Mouse (Mus musculus): ENCODE measurements around the gene Olfr796. TPM values are rescaled to one million over a fixed set of nuclear protein-coding genes. Genes with fewer than 3 reads are reported as not detected.

Gene Olfr796
- not detected for polyA plus RNA-seq (2015; fragmentation: Illumina TruSeq; extraction: RNeasy Lipid Tissue Mini Kit (QIAGEN cat#74804); ENCODE audit: insufficient read depth, low replicate concordance)

DNA sequence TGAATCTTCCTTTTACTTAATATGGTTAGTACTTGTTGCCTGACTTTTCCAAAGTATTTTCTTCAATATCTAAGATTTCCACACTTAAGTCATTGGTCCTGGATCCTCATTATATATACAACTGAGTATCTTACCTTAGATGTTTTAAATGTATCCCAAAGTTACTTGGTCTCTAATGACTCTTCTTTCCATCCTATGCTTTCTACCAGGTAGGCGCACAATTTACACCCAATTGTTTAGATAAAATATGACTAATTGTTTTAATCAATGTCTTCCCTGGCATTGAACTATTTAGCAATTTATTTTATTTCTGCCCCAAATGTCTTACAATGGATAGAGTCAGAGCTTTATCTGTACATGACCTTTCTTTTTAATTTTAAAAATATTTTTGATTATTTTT, at the start of gene Olfr796:
Gene Olfr796, minus strand, starts transcription at position 101 of the 400 bp plus-strand sequence.

DNA sequence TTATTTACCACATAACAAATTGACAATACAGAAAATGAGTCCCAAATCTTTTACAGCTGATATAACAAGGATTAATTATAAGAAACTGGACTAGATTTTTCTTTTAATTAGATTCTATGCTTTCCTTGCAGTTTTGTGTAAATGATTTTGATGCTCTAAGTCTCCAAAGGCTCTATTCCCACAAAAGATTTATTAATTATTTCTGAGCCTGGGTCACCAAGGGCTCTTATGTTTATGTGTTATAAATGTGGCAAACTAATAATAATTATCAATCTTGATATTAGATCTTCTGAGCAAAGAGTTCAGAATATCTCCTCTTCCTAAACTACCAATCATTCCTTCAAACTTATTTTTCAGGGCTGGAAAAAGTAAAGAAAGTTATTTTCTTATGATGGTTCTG, 45.0 kb upstream of the Olfr796 start, which contains the start of gene Olfr800:
Gene Olfr800, plus strand, starts transcription at position 301 of the 400 bp plus-strand sequence.

DNA sequence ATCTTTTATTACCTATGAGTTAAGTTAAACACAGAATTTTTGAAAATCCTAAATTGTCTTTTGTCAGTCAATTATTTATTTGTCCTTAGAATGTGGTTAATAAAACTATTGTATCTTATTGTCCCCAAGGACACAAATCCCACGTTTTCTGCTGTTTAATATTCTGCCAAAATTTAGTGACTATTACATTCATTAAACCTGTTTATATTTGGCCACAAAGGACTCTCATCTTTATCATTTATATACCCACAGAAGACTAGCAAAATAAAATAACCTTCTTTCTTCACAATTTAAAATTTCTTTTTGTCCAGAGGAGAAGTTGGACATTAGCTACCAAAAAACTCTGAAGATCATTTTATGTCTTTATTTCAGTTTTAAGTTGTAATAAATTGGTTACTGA, 24.8 kb upstream of the Olfr796 start, which contains the start of gene Olfr799:
Gene Olfr799, plus strand, starts transcription at position 301 of the 400 bp plus-strand sequence.

DNA sequence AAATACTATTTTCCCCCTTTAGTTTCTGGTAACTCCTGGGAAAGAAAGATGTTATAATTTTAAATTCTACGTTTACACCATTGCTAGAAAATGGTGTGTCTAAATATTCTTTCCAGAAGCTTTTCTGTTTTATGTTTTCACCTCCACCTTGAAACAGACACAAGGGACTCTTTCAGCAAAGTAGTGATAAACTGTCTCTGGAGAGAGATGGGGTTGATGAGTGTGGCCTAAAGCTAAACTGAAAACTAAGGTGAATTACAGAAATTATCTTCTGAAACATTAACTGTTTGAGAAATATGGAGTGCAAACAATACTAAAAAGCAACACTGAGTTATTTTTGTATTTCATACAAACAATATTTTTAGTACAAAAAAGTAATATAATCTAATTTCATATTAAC, 15.5 kb upstream of the Olfr796 start, which contains the start of gene Olfr798:
Gene Olfr798, minus strand, starts transcription at position 101 of the 400 bp plus-strand sequence.

DNA sequence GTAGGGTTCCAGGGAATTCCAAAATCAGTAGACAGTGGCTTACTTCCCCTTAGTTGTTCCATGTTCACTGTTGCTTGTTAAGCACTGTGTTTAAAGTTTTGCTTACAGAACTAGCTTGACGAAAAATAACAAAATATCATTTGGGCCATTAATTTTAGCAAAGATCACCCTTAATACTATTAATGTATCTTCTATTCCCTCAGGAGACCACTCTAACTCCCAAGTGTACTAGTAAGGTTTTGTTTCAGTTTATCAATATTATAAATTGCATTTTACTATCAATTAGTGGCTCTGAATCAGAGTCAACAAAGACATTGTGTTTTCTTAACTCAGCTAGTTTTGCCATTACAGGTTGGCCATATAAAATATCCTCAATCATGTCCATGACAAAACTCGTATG, 45.0 kb downstream of the Olfr796 start, which contains the start of gene Olfr794:
Gene Olfr794, plus strand, starts transcription at position 301 of the 400 bp plus-strand sequence.

Other genes with a start within 250 kb of the Olfr796 start
- not detected for gene Olfr784, start 228.5 kb downstream of the Olfr796 start, polyA plus RNA-seq (2015; fragmentation: Illumina TruSeq; extraction: RNeasy Lipid Tissue Mini Kit (QIAGEN cat#74804); ENCODE audit: insufficient read depth, low replicate concordance)
- gene Olfr785, start 207.1 kb downstream of the Olfr796 start, polyA plus RNA-seq (2015; fragmentation: Illumina TruSeq; extraction: RNeasy Lipid Tissue Mini Kit (QIAGEN cat#74804); ENCODE audit: insufficient read depth, low replicate concordance), result not detected
- gene Olfr786, start 185.3 kb downstream of the Olfr796 start, polyA plus RNA-seq (2015; fragmentation: Illumina TruSeq; extraction: RNeasy Lipid Tissue Mini Kit (QIAGEN cat#74804); ENCODE audit: insufficient read depth, low replicate concordance), result not detected
- not detected for gene Olfr787, start 150.7 kb downstream of the Olfr796 start, polyA plus RNA-seq (2015; fragmentation: Illumina TruSeq; extraction: RNeasy Lipid Tissue Mini Kit (QIAGEN cat#74804); ENCODE audit: insufficient read depth, low replicate concordance)
- gene Olfr788, start 141.6 kb downstream of the Olfr796 start, polyA plus RNA-seq (2015; fragmentation: Illumina TruSeq; extraction: RNeasy Lipid Tissue Mini Kit (QIAGEN cat#74804); ENCODE audit: insufficient read depth, low replicate concordance), result not detected
- not detected for gene Olfr789, start 127.8 kb downstream of the Olfr796 start, polyA plus RNA-seq (2015; fragmentation: Illumina TruSeq; extraction: RNeasy Lipid Tissue Mini Kit (QIAGEN cat#74804); ENCODE audit: insufficient read depth, low replicate concordance)
- gene Olfr790, start 114.1 kb downstream of the Olfr796 start, polyA plus RNA-seq (2015; fragmentation: Illumina TruSeq; extraction: RNeasy Lipid Tissue Mini Kit (QIAGEN cat#74804); ENCODE audit: insufficient read depth, low replicate concordance), result not detected
- gene Olfr791, start 90.8 kb downstream of the Olfr796 start, polyA plus RNA-seq (2015; fragmentation: Illumina TruSeq; extraction: RNeasy Lipid Tissue Mini Kit (QIAGEN cat#74804); ENCODE audit: insufficient read depth, low replicate concordance), result not detected
- gene Olfr792, start 73.4 kb downstream of the Olfr796 start, polyA plus RNA-seq (2015; fragmentation: Illumina TruSeq; extraction: RNeasy Lipid Tissue Mini Kit (QIAGEN cat#74804); ENCODE audit: insufficient read depth, low replicate concordance), result not detected
- not detected for gene Olfr794, start 44.9 kb downstream of the Olfr796 start, polyA plus RNA-seq (2015; fragmentation: Illumina TruSeq; extraction: RNeasy Lipid Tissue Mini Kit (QIAGEN cat#74804); ENCODE audit: insufficient read depth, low replicate concordance)
- not detected for gene Olfr798, start 15.4 kb upstream of the Olfr796 start, polyA plus RNA-seq (2015; fragmentation: Illumina TruSeq; extraction: RNeasy Lipid Tissue Mini Kit (QIAGEN cat#74804); ENCODE audit: insufficient read depth, low replicate concordance)
- gene Olfr799, start 24.9 kb upstream of the Olfr796 start, polyA plus RNA-seq (2015; fragmentation: Illumina TruSeq; extraction: RNeasy Lipid Tissue Mini Kit (QIAGEN cat#74804); ENCODE audit: insufficient read depth, low replicate concordance), result not detected
- gene Olfr800, start 45.1 kb upstream of the Olfr796 start, polyA plus RNA-seq (2015; fragmentation: Illumina TruSeq; extraction: RNeasy Lipid Tissue Mini Kit (QIAGEN cat#74804); ENCODE audit: insufficient read depth, low replicate concordance), result not detected
- gene Olfr801, start 61.3 kb upstream of the Olfr796 start, polyA plus RNA-seq (2015; fragmentation: Illumina TruSeq; extraction: RNeasy Lipid Tissue Mini Kit (QIAGEN cat#74804); ENCODE audit: insufficient read depth, low replicate concordance), result not detected
- not detected for gene Olfr802, start 75.6 kb upstream of the Olfr796 start, polyA plus RNA-seq (2015; fragmentation: Illumina TruSeq; extraction: RNeasy Lipid Tissue Mini Kit (QIAGEN cat#74804); ENCODE audit: insufficient read depth, low replicate concordance)
- not detected for gene Olfr803, start 81.7 kb upstream of the Olfr796 start, polyA plus RNA-seq (2015; fragmentation: Illumina TruSeq; extraction: RNeasy Lipid Tissue Mini Kit (QIAGEN cat#74804); ENCODE audit: insufficient read depth, low replicate concordance)
- gene Olfr804, start 90.6 kb upstream of the Olfr796 start, polyA plus RNA-seq (2015; fragmentation: Illumina TruSeq; extraction: RNeasy Lipid Tissue Mini Kit (QIAGEN cat#74804); ENCODE audit: insufficient read depth, low replicate concordance), result not detected
- gene Olfr805, start 116.8 kb upstream of the Olfr796 start, polyA plus RNA-seq (2015; fragmentation: Illumina TruSeq; extraction: RNeasy Lipid Tissue Mini Kit (QIAGEN cat#74804); ENCODE audit: insufficient read depth, low replicate concordance), result not detected
- gene Olfr806, start 129.4 kb upstream of the Olfr796 start, polyA plus RNA-seq (2015; fragmentation: Illumina TruSeq; extraction: RNeasy Lipid Tissue Mini Kit (QIAGEN cat#74804); ENCODE audit: insufficient read depth, low replicate concordance), result not detected
- gene Olfr807, start 145.2 kb upstream of the Olfr796 start, polyA plus RNA-seq (2015; fragmentation: Illumina TruSeq; extraction: RNeasy Lipid Tissue Mini Kit (QIAGEN cat#74804); ENCODE audit: insufficient read depth, low replicate concordance), result not detected
- gene Olfr808, start 152.9 kb upstream of the Olfr796 start, polyA plus RNA-seq (2015; fragmentation: Illumina TruSeq; extraction: RNeasy Lipid Tissue Mini Kit (QIAGEN cat#74804); ENCODE audit: insufficient read depth, low replicate concordance), result not detected
- gene Olfr809, start 162.1 kb upstream of the Olfr796 start, polyA plus RNA-seq (2015; fragmentation: Illumina TruSeq; extraction: RNeasy Lipid Tissue Mini Kit (QIAGEN cat#74804); ENCODE audit: insufficient read depth, low replicate concordance), result not detected
- gene Olfr810, start 182.3 kb upstream of the Olfr796 start, polyA plus RNA-seq (2015; fragmentation: Illumina TruSeq; extraction: RNeasy Lipid Tissue Mini Kit (QIAGEN cat#74804); ENCODE audit: insufficient read depth, low replicate concordance), result not detected
- not detected for gene Olfr811, start 191.8 kb upstream of the Olfr796 start, polyA plus RNA-seq (2015; fragmentation: Illumina TruSeq; extraction: RNeasy Lipid Tissue Mini Kit (QIAGEN cat#74804); ENCODE audit: insufficient read depth, low replicate concordance)
- gene Olfr812, start 233.5 kb upstream of the Olfr796 start, polyA plus RNA-seq (2015; fragmentation: Illumina TruSeq; extraction: RNeasy Lipid Tissue Mini Kit (QIAGEN cat#74804); ENCODE audit: insufficient read depth, low replicate concordance), result not detected
- not detected for gene Olfr813, start 242.8 kb upstream of the Olfr796 start, polyA plus RNA-seq (2015; fragmentation: Illumina TruSeq; extraction: RNeasy Lipid Tissue Mini Kit (QIAGEN cat#74804); ENCODE audit: insufficient read depth, low replicate concordance)

All from spleen, adult 10 weeks (tissue).